Mouse (Mus musculus) cerebellum, adult 9-10 months (tissue): ENCODE measurements around the gene C330007P06Rik.

Source experiments
- DNase-seq: peaks from one replicate; pipeline ENCODE4 v3.0.0; 2022

Gene C330007P06Rik

DNA sequence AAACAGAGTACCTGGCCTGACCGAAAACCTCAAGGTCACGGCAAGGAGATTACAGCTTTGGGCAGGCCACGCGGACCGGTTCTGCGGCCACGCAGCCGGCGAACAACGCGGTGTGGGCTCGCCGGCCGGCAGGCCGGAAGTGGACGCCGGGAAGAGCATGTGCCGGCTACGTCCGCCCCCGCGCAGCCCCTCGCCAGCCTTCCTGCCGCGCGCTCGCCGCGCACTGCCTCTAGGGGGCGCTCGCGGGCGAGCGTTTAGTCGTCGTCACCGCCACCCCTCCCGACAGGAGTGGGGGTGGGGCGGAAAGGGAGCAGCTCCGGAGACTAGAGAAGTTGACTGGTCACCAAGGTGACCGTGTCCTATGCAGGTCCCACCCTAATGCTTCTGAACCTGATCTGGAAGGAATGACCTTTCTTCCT is 77.7 kb downstream of the C330007P06Rik start:
- DNase-seq = peak; percentile 83

DNA sequence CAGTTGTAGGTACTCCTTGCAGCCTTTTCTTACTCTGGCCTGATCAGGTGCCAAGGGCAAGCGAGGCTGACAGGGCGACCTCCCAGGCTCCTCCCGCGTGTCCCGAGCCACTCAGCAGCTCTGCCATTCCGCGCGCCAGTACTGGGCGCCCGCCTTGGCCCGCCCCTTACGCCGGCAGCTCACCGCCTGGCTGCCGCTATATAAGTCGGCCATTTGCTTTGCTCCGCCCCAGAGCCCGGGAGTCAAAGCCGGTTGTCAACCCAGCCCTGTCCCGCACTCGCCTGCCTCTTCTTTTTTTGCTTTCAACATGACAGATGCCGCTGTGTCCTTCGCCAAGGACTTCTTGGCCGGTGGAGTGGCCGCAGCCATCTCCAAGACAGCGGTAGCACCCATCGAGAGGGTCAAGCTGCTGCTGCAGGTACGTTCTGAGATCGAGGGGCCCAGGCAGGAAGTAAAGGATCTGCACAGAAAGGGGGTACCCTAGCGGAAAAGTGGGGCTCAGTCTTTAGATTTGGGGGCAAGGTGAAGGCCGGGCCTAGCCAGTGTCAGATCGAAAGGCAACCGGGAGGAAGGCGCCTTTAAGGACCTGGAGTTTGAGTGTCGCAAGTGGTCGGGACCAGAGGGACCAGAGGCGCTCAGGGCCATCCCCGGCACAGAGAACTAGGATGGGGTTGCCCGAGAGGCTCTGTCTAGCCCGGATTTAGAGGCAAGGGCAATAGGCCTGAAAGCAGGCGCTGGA is 78.3 kb downstream of the C330007P06Rik start, which contains the start of gene Slc25a5:
Slc25a5 (plus strand) TSS at position 228 of the 739 bp plus-strand sequence.
- DNase-seq = peak; percentile 87

DNA sequence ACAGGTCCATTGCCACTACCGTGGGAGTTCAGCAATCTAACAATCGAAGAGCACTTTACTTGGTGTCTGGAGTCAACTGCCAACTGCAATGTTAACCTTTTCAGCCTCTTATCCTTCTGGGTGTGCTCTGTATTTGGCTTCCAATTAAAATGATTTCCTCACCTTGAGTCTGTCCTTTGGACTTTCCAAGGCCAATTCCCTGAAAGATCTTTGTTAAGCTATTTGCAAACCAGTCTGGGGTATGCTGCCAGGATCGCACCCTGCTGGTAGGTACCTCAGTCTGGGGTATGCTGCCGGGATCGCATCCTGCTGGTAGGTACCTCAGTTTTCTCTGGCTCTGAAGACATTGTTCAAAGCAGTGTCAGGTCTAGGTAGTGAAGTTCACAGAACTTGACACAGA is 79.3 kb downstream of the C330007P06Rik start:
- no peak for DNase-seq

DNA sequence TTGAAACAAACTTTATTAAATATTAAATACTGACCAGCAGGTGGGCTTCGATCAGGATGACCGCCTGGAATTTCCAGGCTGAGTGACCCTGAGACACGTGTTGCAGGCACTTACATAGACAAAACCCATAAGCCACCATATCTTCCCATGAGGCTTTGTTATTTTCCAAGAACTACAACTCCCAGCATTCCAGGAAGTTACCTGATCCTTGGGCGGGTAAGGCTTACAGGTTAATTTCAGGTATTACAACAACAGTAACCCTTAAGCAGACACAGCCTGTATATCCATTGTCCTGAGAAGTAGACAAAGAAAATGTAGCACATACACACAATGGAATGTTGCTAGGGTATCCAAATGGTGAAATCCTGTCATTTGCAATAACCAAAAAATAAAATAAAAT is 84.6 kb downstream of the C330007P06Rik start:
- DNase-seq = no peak

DNA sequence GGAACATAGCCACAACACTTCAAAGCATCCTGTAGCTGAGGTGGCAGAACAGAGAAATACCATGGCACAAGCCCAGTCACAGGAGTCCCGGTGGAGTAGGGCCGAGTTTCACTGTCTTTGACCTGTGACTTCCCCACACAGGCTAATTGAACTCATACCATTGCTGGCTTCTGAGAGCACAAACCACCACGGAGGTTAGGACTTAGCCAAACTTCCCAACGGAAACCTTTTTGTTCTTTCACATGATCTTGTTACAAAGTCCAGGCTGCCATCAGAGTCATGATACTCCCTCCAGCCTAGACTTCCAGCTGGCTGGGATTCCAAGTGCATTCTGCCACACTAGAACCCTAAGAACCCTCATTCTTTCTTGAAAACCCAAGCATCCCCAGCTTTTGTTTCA is 96.2 kb downstream of the C330007P06Rik start:
- DNase-seq = no peak

DNA sequence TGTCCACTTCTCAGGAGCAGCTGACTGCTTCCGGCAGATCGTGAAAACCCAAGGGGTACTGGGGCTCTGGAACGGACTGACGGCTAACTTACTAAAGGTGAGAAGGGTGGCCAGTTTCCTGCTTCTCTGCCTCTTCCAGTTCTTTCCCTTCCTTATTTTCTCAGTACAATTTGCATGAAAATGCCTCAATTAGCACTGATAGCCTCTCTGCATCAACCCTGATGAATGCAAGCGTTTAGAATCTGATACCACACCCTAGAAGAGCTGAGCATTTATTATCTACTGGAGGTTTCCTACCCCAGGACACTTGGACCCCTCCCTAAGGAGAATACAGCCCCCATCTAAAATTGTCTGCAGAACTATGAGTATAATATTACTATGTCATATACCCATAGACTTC is 98.4 kb downstream of the C330007P06Rik start:
- DNase-seq = no peak
